In the genomic region with DNA sequence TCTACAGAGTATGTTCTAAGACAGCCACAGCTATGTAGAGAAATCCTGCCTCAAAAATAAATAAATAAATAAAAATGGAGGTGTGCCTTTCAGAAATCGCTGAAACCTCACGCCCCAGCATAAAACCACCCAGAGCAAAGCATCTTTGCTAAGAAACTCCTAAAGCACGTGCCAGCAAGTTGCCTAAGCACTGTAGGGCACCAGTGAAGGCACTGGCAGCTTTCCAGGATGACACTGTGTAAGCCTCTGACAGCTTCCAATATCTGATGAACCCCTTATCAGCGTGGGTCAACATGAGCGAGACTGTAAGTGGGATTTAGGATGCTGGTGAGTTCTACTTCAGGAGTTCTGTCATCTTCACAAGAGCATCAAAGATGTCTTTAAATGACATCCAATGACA, we compare ENCODE assay signal across 12 mouse cellular contexts.
"Had no signal": no experiment of that assay in that cellular context is flagged by ENCODE, and none has a peak within 500 bp of the region (broad histone marks: within the 10 kb centered on the region; RNA-seq: fewer than 3 reads in every experiment).

No protein-coding gene starts in this region.

- H3K27me3 ChIP-seq: kidney, embryonic 15.5 days; limb, embryonic 13.5 days; liver, embryonic 13.5 days; midbrain, embryonic 15.5 days; neural tube, embryonic 13.5 days had no signal

- ATAC-seq: midbrain, embryonic 15.5 days had no signal

- H3K9ac ChIP-seq: kidney, embryonic 15.5 days; limb, embryonic 13.5 days; liver, embryonic 13.5 days; midbrain, embryonic 15.5 days; neural tube, embryonic 13.5 days had no signal

- H3K4me3 ChIP-seq: kidney, embryonic 15.5 days; limb, embryonic 13.5 days; liver, embryonic 13.5 days; midbrain, embryonic 10.5 days; midbrain, embryonic 15.5 days; neural tube, embryonic 13.5 days had no signal

- H3K4me1 ChIP-seq: kidney, embryonic 15.5 days; limb, embryonic 13.5 days; liver, embryonic 13.5 days; midbrain, embryonic 10.5 days; midbrain, embryonic 15.5 days; neural tube, embryonic 13.5 days had no signal

- H3K9me3 ChIP-seq: kidney, embryonic 15.5 days; limb, embryonic 13.5 days; liver, embryonic 13.5 days; midbrain, embryonic 10.5 days; midbrain, embryonic 15.5 days; neural tube, embryonic 13.5 days had no signal

- H3K4me2 ChIP-seq: kidney, embryonic 15.5 days; limb, embryonic 13.5 days; liver, embryonic 13.5 days; midbrain, embryonic 15.5 days; neural tube, embryonic 13.5 days had no signal

- H3K27ac ChIP-seq: kidney, embryonic 15.5 days; limb, embryonic 13.5 days; liver, embryonic 13.5 days; midbrain, embryonic 10.5 days; midbrain, embryonic 15.5 days; neural tube, embryonic 13.5 days had no signal

- DNase-seq: kidney, adult 2 months; kidney, postnatal 14 days; left cerebral cortex, postnatal 4 days; liver, embryonic 13.5 days; lung, adult 18-20 months; right cerebral cortex, postnatal 25 days; thymus, postnatal 36 days had no signal
